Mouse (Mus musculus) spleen, postnatal 4 days (tissue): Measurements from ENCODE around the gene Slfn2.

ENCODE experiments used
- DNase-seq, 2 experiments: peaks; one replicate each; pipeline ENCODE4 v3.0.0; 2022; ENCODE audit warnings: low spot score in 2 of 2

Slfn2 gene

DNA sequence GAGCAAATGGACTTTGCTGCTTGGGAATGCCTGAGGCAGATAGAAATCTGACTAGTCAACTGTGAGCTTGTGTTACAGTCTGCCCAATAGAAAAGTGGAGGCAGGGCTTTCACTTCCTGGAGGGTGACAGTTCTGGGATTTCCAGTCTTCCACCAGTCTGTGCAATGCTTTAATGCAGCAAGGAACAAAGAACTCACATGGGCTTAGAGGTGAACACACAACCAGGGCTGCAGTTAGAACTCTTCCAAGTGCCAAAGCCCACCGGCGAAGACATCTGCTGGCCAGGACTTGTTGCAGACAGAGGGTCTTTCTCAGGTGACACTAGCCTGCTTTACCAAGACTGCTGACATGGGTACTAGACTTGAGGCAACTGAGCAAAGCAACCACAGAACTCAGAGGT is at the start of gene Slfn2:
Gene Slfn2, plus strand, starts transcription at position 167 of the 400 bp plus-strand sequence.
- DNase-seq: peak; percentile 28 to 65

DNA sequence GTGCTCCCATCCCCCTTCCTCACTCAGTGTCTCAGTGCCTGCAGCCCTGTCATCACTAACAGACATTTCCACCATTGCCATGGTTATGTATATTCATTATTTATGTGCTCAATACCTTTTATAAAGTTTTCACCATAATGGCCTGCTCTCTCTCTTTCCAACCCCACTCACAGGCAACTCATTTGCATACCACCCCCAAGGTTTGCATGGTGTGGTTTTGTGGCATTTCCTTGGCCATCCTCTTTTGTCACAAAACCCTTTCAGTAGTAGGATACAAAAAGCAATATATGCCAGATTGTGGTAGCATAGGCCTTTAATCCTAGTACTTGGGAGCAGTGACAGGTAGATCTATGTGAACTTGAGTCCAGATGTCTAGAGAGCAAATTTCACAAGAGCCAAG is 48.8 kb upstream of the Slfn2 start:
- DNase-seq: peak in 1 of 2 experiments; percentile 7

DNA sequence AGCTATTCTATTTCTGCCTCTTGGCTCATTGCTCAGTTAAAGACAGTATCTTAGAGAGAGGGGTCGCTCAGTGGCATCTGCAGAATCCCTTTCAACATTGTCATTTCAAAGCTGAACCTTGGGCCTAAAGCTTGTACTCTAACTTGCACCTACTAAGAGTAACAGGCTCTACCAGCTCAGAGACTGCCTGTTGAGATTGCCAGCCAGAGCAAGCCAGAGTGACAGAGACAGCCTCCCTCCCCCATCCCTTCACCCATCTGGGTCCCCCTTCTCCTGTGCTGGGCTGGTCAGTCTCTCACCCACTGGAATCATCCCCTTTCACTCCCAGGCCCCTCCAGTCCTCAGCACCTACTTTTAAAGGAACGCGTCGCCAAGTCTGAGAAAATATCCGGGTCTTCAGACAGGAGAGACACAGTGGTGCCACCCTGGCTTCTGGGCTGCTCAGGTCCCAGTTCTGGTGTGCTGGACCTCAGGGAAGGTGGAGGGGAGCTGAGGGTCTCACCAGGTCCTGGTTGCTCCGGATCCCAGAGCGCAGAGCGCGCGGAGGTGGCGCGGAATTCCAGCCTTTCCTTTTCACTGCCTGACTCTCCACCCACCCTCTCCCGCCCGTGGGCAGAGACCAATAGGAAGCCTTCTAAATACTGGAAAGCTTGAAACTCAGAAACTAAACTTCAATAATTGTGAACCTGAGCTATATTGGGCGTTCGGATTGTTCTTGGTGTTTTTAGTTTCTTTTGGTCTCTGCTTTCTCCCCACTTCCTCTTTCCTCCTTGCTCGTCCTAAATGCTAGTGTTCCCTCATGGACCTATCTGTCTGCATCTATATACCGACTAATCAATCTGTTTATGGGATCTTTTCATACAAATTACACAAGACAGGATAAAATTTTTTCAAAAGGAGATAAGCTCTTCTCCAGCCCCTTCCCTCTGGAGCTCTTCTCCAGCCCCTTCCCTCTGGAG is 45.1 kb upstream of the Slfn2 start:
- DNase-seq: peak in 1 of 2 experiments; percentile 58

- peak in 1 of 2 experiments; percentile 23 for DNase-seq
Observed at GRCm38 (mm10) chr11:83020621-83021020, 44.3 kb upstream of the Slfn2 start, which contains the start of gene Slfn8. Gene Slfn8, minus strand, starts transcription at chr11:83020810.

GRCm38 (mm10) chr11:83038686-83039085 is 26.2 kb upstream of the Slfn2 start:
- DNase-seq: peak in 1 of 2 experiments; percentile 45

- peak in 1 of 2 experiments; percentile 19 for DNase-seq
Observed at GRCm38 (mm10) chr11:83039156-83039555, 25.8 kb upstream of the Slfn2 start.

DNA sequence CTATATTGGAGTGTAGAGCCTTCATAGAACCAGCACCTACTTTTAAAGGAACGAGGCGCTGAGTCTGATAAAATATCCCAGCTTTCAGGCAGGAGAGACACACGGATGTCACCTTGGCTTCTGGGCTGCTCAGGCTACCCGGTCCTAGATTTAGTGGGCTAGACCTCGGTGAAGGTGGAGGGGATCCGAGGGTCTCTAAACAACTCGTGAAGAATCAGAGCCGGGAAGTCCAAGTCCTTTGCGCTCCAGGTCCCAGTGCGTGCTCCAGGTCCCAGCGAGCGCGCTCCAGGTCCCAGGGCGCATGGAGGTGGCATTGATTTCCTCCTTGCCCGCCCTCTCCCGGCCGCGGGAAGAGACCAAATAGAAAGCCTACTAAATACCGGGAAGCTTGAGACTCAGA is 25.1 kb upstream of the Slfn2 start:
- DNase-seq: peak in 1 of 2 experiments; percentile 44

DNA sequence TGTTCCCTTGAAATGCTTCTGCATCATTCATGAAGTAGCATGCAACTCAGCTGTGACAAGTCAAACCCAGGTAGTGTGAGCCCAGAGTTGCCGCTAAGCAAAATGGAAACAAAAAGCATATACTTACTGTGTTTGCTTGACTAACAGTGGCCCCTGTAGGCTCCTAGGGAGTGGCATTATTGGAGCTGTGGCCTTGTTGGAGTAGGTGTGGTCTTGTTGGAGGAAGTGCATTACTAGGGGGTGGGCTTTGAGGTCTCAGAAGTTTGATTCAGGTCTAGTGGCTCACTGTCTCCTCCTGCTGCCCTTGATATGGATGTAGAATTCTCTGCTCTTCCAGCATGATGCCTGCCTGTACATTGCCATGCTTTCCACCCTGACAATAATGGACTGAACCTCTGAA is 24.6 kb upstream of the Slfn2 start:
- DNase-seq: peak; percentile 15 to 54

- DNase-seq: no peak
Observed at GRCm38 (mm10) chr11:83041000-83041399, 23.9 kb upstream of the Slfn2 start.

DNA sequence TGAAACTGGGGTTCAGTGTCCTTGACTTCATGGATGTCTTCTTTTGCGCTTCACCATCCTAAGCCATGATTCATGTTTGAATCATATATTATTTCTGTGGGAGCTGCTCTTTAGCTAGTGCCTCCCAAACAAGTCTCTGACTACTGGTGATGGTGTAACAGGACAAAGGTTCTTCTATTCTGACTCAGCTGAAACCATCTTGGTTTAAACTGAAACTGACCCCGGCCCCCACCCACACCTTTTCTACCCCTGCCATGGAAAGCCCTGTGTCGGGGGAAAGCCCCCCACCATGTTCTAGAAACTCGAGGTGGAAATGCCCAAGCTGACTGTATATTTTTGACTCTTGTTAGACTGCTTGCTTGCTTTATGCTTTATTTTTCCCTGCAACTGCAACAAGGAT is 21.0 kb upstream of the Slfn2 start:
- DNase-seq: peak in 1 of 2 experiments; percentile 19

GRCm38 (mm10) chr11:83045642-83046041 is 19.3 kb upstream of the Slfn2 start:
- peak in 1 of 2 experiments; percentile 22 for DNase-seq

DNA sequence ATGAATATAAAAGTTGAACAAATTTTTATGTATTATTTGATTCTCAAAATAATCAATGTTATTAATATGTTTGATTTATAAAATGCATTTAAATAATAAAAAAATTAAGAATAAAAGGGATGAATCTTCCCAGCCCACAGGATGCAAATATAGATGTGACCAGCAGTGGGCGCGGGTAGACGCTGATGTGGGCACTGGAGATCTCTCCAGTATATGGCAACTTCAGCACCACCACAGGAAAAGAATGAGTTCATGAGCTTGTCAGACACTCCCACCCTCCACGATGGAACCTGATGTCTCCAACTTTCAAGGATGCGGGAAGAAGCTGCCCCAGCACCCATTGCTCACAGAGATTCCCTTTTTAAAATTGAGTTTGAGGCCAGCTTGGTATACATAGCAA is 7.0 kb upstream of the Slfn2 start:
- peak; percentile 54 to 82 for DNase-seq

DNA sequence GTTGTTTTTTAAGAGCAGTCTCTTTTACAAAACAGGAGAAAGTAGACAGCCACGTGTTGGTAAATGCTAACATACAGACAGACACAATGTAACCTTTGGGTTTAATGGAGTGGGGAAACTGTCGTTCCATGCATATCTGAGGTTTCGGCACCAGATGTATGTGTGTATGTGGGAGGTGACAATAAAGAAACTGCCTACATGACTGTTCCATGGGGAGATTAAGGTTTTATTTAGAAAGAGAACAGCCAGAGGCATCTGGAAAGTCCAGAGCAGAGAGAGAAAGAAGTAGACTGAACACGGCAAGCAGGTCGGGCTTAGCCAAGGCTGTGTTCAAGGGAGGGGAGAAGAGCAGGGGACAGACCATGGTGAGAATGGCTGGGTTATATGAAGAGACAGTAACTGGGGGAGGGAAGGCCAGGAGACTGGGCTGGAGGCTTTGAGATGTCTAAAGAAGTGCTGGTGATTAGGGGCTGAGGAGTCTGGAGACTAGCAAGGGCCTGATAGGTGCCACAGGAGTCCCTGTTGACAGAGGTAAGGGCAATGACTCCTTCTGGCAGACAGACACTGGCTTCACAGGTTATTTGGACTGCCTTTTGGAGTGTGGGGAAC is 4.4 kb upstream of the Slfn2 start:
- DNase-seq: peak; percentile 10 to 54

GRCm38 (mm10) chr11:83061806-83062205 is 3.1 kb upstream of the Slfn2 start:
- peak; percentile 4 to 54 for DNase-seq

GRCm38 (mm10) chr11:83063126-83063525 is 1.8 kb upstream of the Slfn2 start:
- peak; percentile 26 to 61 for DNase-seq

- peak; percentile 13 to 63 for DNase-seq
Observed at GRCm38 (mm10) chr11:83063941-83064349, 967 bp upstream of the Slfn2 start.

GRCm38 (mm10) chr11:83065441-83066344 is 781 bp downstream of the Slfn2 start:
- DNase-seq: peak; percentile 19 to 65

GRCm38 (mm10) chr11:83066640-83067531 is 2.0 kb downstream of the Slfn2 start:
- peak; percentile 47 to 76 for DNase-seq

DNA sequence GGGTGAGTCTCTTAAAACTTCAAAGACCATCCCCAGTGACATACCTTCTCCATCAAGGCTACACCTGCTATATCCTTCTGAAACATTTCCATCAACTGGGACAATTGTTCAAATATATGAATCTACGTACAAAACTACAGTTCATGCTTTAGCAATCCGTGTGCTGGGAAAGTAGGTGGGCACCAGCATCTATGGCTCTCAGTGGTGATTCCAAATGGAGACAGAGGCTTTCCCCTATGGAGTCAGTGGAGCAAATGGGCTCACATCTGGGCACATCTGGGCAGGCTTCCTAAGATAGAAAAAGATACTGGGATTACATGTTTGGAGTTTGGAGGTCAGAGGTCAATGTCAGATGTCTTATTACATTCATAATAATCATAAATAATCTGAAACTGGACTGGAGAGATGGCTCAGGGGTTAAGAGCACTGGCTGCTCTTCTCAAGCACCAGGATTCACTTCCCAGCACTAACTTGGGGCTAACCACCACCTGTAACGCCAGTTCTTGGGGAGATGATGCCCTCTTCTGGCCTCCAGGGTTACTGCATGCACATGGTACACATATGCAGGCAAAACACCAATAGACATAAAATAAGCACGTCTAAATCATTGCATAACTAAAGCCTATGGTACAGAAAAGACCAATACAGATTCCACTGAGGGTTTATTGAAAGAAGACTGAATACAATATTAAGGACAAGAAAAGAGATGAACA is 3.2 kb downstream of the Slfn2 start:
- DNase-seq: peak; percentile 22 to 59
